Mouse (Mus musculus) cortical plate, adult 2 months (tissue): ENCODE measurements around the gene Ift88. TPM values are rescaled to one million over a fixed set of nuclear protein-coding genes. Genes with fewer than 3 reads are reported as not detected.

Source experiments
- H3K27ac ChIP-seq: fragments of 200-500 bp; 2 replicates; pipeline ENCODE4 v1.5.1; 2012; ENCODE audit warnings: low read length, control low read depth, inconsistent platforms; ENCODE audit not compliant: insufficient read depth
- H3K4me1 ChIP-seq: fragments of 200-500 bp; 2 replicates; pipeline ENCODE4 v1.6.1; 2011; ENCODE audit warnings: low read length; ENCODE audit not compliant: control insufficient read depth, insufficient read depth
- H3K4me3 ChIP-seq: fragments of 200-500 bp; 2 replicates; pipeline ENCODE4 v1.5.1; 2011; ENCODE audit warnings: mild to moderate bottlenecking, low read length, control low read depth; ENCODE audit not compliant: insufficient read depth
- CTCF ChIP-seq: fragments of 200-500 bp; IDR thresholded peaks from 2 replicates; pipeline ENCODE4 v1.5.1; 2011; ENCODE audit warnings: mild to moderate bottlenecking, control low read depth, low read length; ENCODE audit not compliant: insufficient read depth; ENCODE audit errors: extremely low read depth
- POLR2A ChIP-seq: fragments of 200-500 bp; IDR thresholded peaks from 2 replicates; pipeline ENCODE4 v1.6.1; 2011; ENCODE audit warnings: mild to moderate bottlenecking, low read length, control low read depth; ENCODE audit not compliant: insufficient read depth; ENCODE audit errors: extremely low read depth
- polyA plus RNA-seq: library from polyadenylated mRNA; depleted of rRNA; stranded (reverse); fragments of >200 nt; gene quantifications from 2 replicates; pipeline ENCODE4 v1.2.3, GENCODE M21; 2012

Gene Ift88
- polyA plus RNA-seq, 1 experiment, result 17.2 TPM

DNA sequence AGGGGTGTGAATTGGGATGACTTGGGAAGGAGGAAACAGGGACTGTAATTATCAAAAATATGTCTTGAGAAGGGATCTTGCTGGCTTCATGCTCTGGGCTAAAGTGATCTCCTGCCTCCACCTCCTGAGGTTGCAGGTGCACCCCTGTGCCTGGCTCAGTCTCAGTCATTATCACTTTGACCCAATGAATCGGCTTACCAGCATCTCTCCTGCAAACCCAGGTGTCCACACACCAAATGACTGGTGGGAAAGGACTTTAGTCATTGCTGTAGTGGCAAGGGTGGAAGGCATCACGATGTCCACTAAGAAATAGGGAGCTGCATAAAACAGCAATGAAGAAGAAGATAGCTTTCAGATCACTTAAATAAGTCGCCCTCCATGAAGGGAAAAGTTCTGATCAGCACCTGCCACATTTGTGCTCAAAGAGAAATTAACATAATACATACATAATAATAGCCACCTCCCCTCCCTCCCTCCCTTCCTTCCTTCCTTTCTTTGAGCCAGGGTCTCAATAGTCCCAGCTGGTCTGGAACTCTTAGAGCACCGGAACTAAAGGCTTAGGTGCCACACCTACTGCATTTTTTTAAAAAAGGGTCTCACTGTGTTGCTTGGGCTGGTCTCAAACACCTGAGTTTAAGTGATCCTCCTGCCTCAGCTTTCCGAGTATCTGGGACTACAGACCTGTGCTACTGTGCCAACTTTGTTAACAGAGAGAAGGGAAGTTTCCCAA lies 106.1 kb downstream of the Ift88 start:
- no peak for TF ChIP-seq CTCF
- no peak overlapping the region for H3K4me3 ChIP-seq
- no peak overlapping the region for H3K27ac ChIP-seq
- peaks cover 13% of the 10 kb centered on the region; the same call in 1 of the 2 replicates for H3K4me1 ChIP-seq

DNA sequence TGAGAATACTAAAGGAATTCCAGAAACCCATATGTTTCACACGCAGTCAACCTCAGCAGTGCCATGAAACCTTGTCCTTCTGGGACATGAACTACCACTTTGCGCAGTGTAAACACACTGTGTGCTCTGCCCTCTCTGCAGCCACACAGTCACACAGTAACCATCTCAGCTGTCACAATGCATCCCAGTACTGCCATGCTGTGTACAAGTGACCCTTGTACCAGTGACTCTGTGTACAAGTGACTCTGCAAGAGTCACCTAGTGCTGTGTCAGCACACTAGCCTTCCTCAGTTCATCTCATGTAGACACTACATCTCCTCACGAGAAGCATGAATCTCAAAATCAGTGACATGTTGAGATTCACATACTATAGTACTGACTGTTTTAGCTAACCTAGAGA lies 108.7 kb downstream of the Ift88 start:
- no peak for TF ChIP-seq POLR2A
- TF ChIP-seq CTCF, result no peak
- H3K27ac ChIP-seq, result no peak overlapping the region
- H3K4me1 ChIP-seq, result peaks cover 14% of the 10 kb centered on the region
- H3K4me3 ChIP-seq, result no peak overlapping the region

DNA sequence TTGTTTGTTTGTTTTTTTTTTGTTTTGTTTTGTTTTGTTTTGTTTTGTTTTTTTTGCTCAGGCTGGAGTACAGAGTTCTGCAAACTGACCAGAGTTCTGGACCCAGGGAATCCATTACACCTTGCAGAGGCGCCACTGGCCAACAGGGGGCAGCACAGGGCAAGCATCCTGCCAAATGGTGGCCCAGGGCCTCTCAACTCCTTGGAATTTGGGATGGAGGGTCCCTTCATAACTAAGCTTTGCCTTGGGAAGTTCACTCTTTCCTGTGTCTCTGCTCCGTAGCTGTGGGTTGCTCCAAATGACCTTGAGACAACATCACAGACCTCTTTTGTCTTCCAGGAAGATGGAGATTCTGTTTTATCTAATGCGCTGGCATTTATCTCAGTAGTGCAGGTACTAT lies 109.4 kb downstream of the Ift88 start:
- H3K4me1 ChIP-seq, result peaks cover 13% of the 10 kb centered on the region
- no peak overlapping the region for H3K4me3 ChIP-seq
- H3K27ac ChIP-seq, result no peak overlapping the region
- TF ChIP-seq CTCF (peak; percentile 60), POLR2A (no peak)

DNA sequence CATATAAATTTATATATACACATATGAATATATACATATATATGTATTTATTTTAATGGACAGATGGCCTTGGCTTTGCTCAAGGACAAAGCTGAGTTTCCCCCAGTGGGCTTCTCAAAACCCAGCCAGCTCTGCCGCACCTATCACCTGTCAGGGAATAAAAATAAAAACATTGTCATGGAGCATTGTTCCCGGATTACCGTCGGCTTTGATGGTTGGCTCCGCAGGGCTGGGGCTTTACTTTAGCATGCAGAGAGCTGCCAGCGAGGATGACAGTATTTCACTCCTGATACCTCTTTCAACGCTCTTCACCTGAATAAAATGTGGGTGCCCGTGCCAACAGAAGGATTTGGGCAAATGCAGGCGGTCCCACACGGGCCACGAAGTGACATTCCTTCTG lies 110.0 kb downstream of the Ift88 start:
- Histone ChIP-seq H3K4me3 (no peak overlapping the region), H3K4me1 (peaks cover 13% of the 10 kb centered on the region), H3K27ac (no peak overlapping the region)
- TF ChIP-seq CTCF (no peak), POLR2A (no peak)

DNA sequence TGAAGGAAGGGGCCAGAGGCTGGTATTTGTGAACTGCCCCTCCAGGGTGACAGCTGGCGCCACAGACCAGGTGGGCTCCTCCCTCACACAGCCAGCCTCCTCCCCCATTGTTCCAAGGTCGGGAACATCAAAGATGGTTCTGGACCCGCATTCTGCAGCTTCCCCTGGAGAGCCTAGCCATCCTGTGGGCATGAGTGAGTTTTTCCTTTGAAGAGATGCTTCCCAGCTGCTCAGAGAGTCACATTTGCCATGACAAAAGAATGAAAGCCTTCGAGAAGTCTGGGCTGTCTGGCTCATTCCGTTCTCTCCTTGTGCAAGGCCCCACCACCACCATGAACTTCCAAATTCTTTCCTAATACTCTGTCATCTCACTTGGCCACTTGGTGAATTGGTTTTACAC lies 110.5 kb downstream of the Ift88 start:
- H3K4me1 ChIP-seq, result peaks cover 12% of the 10 kb centered on the region
- no peak for TF ChIP-seq POLR2A
- no peak for TF ChIP-seq CTCF
- no peak overlapping the region for H3K4me3 ChIP-seq
- peak overlapping the region; percentile 26 for H3K27ac ChIP-seq

DNA sequence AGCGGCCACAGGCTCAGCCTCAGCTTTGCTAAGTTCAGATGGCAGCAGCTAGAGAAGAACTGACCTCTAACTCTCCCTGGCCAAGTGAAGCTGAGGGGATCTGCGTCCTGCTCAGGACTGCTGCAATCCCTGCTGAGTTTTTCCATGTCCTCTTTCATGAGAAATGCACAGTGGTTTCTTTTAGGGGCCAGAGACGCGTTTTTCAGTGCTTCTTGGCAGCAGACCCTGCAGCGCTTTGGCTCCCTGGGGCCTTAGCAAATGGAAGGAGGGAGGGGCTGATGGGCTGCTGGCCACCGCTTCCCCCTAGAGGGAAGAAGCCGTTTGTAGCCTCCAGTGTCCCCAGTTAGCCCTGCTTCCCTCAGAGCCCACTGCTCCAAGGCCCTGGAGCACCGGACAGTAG lies 111.1 kb downstream of the Ift88 start:
- Histone ChIP-seq H3K4me3 (no peak overlapping the region), H3K27ac (peak overlapping the region; percentile 26)
- no peak for TF ChIP-seq POLR2A
- TF ChIP-seq CTCF, result no peak

DNA sequence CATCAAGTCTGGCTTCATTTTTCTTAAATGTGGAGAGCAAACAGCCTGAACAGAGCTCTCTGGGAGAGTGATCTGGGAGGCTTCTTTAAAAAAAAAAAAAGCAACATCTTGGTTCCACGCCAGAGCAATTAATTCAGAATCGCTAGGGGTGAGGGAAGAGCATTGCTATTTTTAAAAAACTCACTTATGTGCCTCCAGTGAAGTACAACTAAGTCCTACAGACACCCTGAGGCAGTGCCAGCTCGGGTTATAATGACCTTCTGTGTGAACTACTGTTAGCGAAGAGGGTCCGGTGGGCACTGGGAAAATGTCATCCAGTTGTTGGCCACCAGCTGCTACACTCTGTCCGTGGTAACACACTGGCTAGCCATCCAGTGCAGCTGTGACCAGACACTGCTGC lies 111.8 kb downstream of the Ift88 start:
- Histone ChIP-seq H3K4me1 (peaks cover 11% of the 10 kb centered on the region), H3K4me3 (no peak overlapping the region), H3K27ac (no peak overlapping the region)
- TF ChIP-seq CTCF (no peak), POLR2A (no peak)

More for the DNA sequence above, 111.1 kb downstream of the Ift88 start:
- peaks cover 9% of the 10 kb centered on the region for H3K4me1 ChIP-seq

DNA sequence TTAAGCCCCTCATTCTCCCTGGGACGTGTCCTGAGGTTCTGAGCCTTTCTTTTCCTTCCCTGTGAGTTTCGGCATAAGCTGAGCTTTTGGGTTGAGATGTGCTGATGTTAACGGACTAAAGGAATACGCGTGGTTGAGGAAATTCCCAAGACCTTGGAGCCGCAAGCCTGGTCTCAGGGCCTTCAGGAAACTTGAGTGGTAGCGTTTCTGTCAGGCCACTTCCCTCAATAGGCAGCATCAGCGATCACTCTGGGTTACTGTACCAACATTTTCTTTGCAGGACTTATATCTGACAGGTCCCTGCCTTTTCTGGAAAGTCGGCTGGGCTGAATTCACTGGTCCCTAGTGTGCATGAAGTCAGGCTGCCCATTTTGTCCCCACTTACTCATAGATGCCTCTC lies 113.0 kb downstream of the Ift88 start:
- no peak for TF ChIP-seq CTCF
- no peak for TF ChIP-seq POLR2A
- H3K4me3 ChIP-seq, result no peak overlapping the region
- H3K27ac ChIP-seq, result no peak overlapping the region
- H3K4me1 ChIP-seq, result peaks cover 15% of the 10 kb centered on the region

DNA sequence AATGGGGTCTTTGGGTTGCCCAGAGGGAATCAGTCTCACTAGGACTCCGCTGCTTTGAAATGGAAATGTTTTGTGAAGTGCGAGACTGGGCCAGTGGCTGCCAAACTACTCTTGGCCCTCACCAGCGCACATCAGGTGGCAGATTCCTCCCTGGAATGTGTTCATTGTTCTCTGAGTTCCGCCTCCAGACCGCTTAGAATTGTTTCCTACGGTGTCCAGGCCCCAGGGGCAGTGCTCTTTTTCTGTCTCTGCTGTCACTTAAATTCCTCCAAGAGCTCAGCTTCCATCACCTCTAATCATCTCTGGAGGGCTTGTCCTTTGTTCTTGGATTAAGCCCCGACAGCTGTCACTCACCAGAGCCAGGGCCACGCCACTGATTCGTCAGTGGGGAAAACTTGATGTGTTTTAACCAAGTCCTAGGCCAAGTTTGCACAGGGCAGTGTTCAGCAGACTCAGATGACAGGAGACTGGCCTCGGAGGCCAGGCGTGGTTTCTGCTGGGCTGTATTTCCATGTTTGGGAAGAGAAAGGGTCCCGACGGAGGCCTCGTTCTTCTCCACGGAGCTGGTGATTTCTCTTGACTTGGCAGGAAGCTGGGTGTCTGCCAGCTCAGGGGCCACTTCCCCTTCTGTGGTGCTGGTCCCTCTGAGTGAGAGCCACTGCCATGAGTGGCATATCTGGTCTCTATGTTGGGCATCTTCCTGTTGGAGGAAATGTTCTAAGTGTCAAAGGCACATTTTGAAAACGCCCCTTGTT lies 113.6 kb downstream of the Ift88 start:
- H3K4me3 ChIP-seq, result no peak overlapping the region
- no peak overlapping the region for H3K27ac ChIP-seq
- peaks cover 15% of the 10 kb centered on the region for H3K4me1 ChIP-seq
- TF ChIP-seq POLR2A, result no peak
- no peak for TF ChIP-seq CTCF

DNA sequence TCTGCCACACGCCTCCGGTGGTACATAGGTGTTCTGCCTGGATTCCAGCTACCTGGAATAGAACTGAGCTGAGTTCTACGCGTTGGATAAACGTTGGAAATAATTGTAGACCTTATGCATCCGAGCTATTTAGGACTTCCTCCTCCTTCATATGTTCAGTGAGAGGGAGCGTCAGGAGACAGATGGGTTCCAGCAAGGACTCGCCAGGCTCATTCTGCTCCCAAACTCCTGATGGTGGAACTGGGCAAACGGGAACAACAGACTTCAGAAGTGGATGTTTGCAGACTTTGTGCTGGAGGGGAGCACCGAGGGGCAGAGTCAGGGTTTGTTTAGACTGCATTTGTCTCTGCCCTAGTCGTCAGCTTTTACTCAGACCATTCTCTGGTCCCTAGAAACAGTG lies 116.8 kb downstream of the Ift88 start:
- H3K4me3 ChIP-seq, result no peak overlapping the region
- TF ChIP-seq CTCF (no peak), POLR2A (no peak)
- H3K27ac ChIP-seq, result no peak overlapping the region
- peaks cover 9% of the 10 kb centered on the region for H3K4me1 ChIP-seq
